ENCODE assay signal across 36 mouse cellular contexts in genomic region chr14:104479751-104480150, GRCm38 (mm10). TPM values are rescaled to one million over a fixed set of nuclear protein-coding genes. Genes with fewer than 3 reads are reported as not detected.
"Had no signal": no experiment of that assay in that cellular context is flagged by ENCODE, and none has a peak within 500 bp of the region (broad histone marks: within the 10 kb centered on the region; RNA-seq: fewer than 3 reads in every experiment).

No protein-coding gene starts in this region.

- ATAC-seq: liver, embryonic 12.5 days; liver, postnatal 0 days; lung, postnatal 0 days; midbrain, embryonic 15.5 days; midbrain, embryonic 16.5 days had no signal

- H3K9ac ChIP-seq: limb, embryonic 12.5 days; limb, embryonic 13.5 days; limb, embryonic 15.5 days; liver, embryonic 12.5 days; liver, embryonic 13.5 days; liver, embryonic 14.5 days; liver, embryonic 15.5 days; liver, postnatal 0 days; lung, embryonic 14.5 days; lung, embryonic 15.5 days; midbrain, embryonic 12.5 days; midbrain, embryonic 15.5 days; neural tube, embryonic 12.5 days had no signal

- H3K4me1 ChIP-seq: limb, embryonic 10.5 days; limb, embryonic 15.5 days; liver, embryonic 12.5 days; liver, embryonic 13.5 days; liver, embryonic 15.5 days; lung, embryonic 15.5 days; midbrain, embryonic 10.5 days; midbrain, embryonic 12.5 days; midbrain, embryonic 15.5 days; neural tube, embryonic 12.5 days had no signal

- H3K27ac ChIP-seq: left cerebral cortex, adult 2 months; limb, embryonic 10.5 days; limb, embryonic 12.5 days; limb, embryonic 13.5 days; limb, embryonic 15.5 days; liver, embryonic 12.5 days; liver, embryonic 13.5 days; liver, embryonic 14.5 days; liver, embryonic 15.5 days; lung, embryonic 15.5 days; macrophage; midbrain, embryonic 10.5 days; midbrain, embryonic 12.5 days; midbrain, embryonic 15.5 days; neural tube, embryonic 12.5 days had no signal

- DNase-seq: left cerebral cortex, postnatal 4 days; liver; liver, embryonic 13.5 days; liver, postnatal 0 days; lung, adult 18-20 months; lung, adult 2 months; lung, embryonic 14.5 days; lung, postnatal 10 days; lung, postnatal 14 days; lung, postnatal 36 days; lung, postnatal 4 days; midbrain, embryonic 14.5 days had no signal

- H3K9me3 ChIP-seq: limb, embryonic 10.5 days; limb, embryonic 12.5 days; limb, embryonic 13.5 days; limb, embryonic 15.5 days; liver, embryonic 12.5 days; liver, embryonic 13.5 days; liver, embryonic 15.5 days; lung, embryonic 15.5 days; megakaryocyte, embryonic 14.5 days; midbrain, embryonic 10.5 days; midbrain, embryonic 12.5 days; midbrain, embryonic 15.5 days; neural tube, embryonic 12.5 days had no signal

- H3K4me2 ChIP-seq: limb, embryonic 12.5 days; limb, embryonic 13.5 days; limb, embryonic 15.5 days; liver, embryonic 11.5 days; liver, embryonic 12.5 days; liver, embryonic 13.5 days; liver, embryonic 15.5 days; lung, embryonic 14.5 days; lung, embryonic 15.5 days; midbrain, embryonic 12.5 days; midbrain, embryonic 15.5 days; neural tube, embryonic 12.5 days had no signal

- H3K4me3 ChIP-seq: left cerebral cortex, adult 2 months; limb, embryonic 10.5 days; limb, embryonic 12.5 days; limb, embryonic 13.5 days; limb, embryonic 15.5 days; liver, embryonic 12.5 days; liver, embryonic 13.5 days; liver, embryonic 15.5 days; lung, embryonic 15.5 days; megakaryocyte, embryonic 14.5 days; midbrain, embryonic 10.5 days; midbrain, embryonic 12.5 days; midbrain, embryonic 15.5 days; myocyte; neural tube, embryonic 12.5 days had no signal

RNA-seq across cellular contexts. Expression of gene Pou4f1, which starts 12.0 kb away (rescaled TPM):
- total RNA-seq: left cerebral cortex, adult 2 months; left cerebral cortex, postnatal 36 days; liver, adult 2 months; megakaryocyte, adult 5-6 weeks; monocyte, adult 5-6 weeks had no signal
- polyA plus RNA-seq: liver, adult 2 months; liver, embryonic 16.5 days; macrophage had no signal
